Mouse (Mus musculus) ovary, postnatal 14 days (tissue): ENCODE results near the gene Tmem185b.

ENCODE experiments used
- DNase-seq: peaks from one replicate; pipeline ENCODE4 v3.0.0; 2022; ENCODE audit warnings: low spot score

The Tmem185b gene

GRCm38 (mm10) chr1:119525689-119526591, at the start of gene Tmem185b:
Tmem185b (plus strand) TSS chr1:119526160.
- peak; percentile 91 for DNase-seq

- DNase-seq, result no peak
Observed at GRCm38 (mm10) chr1:119476905-119477353, 49.0 kb upstream of the Tmem185b start.

GRCm38 (mm10) chr1:119479641-119480040, 46.3 kb upstream of the Tmem185b start:
- DNase-seq, result no peak

- DNase-seq, result no peak
Observed at GRCm38 (mm10) chr1:119480678-119481077, 45.3 kb upstream of the Tmem185b start.

GRCm38 (mm10) chr1:119481205-119481932, 44.6 kb upstream of the Tmem185b start:
- no peak for DNase-seq

GRCm38 (mm10) chr1:119482891-119483290, 43.1 kb upstream of the Tmem185b start:
- no peak for DNase-seq

GRCm38 (mm10) chr1:119484457-119484856, 41.5 kb upstream of the Tmem185b start:
- DNase-seq, result no peak

- no peak for DNase-seq
Observed at GRCm38 (mm10) chr1:119485825-119486224, 40.1 kb upstream of the Tmem185b start.

GRCm38 (mm10) chr1:119487917-119488590, 37.9 kb upstream of the Tmem185b start:
- DNase-seq, result no peak

GRCm38 (mm10) chr1:119490765-119491164, 35.2 kb upstream of the Tmem185b start:
- DNase-seq, result no peak

- peak; percentile 61 for DNase-seq
Observed at GRCm38 (mm10) chr1:119492097-119492496, 33.9 kb upstream of the Tmem185b start.

GRCm38 (mm10) chr1:119492505-119492904, 33.5 kb upstream of the Tmem185b start:
- DNase-seq, result no peak

- no peak for DNase-seq
Observed at GRCm38 (mm10) chr1:119494024-119494711, 31.8 kb upstream of the Tmem185b start.

GRCm38 (mm10) chr1:119494712-119495395, 31.1 kb upstream of the Tmem185b start:
- DNase-seq, result no peak

- no peak for DNase-seq
Observed at GRCm38 (mm10) chr1:119495396-119495775, 30.6 kb upstream of the Tmem185b start.

GRCm38 (mm10) chr1:119497346-119498004, 28.5 kb upstream of the Tmem185b start:
- no peak for DNase-seq

GRCm38 (mm10) chr1:119498536-119499231, 27.3 kb upstream of the Tmem185b start:
- DNase-seq, result no peak

- no peak for DNase-seq
Observed at GRCm38 (mm10) chr1:119499456-119499855, 26.5 kb upstream of the Tmem185b start.

GRCm38 (mm10) chr1:119501881-119502280, 24.1 kb upstream of the Tmem185b start:
- DNase-seq, result no peak

GRCm38 (mm10) chr1:119502729-119503128, 23.2 kb upstream of the Tmem185b start:
- DNase-seq, result no peak
